Mouse (Mus musculus) heart, embryonic 10.5 days (tissue): ENCODE measurements around the gene Pptc7. TPM values are rescaled to one million over a fixed set of nuclear protein-coding genes. Genes with fewer than 3 reads are reported as not detected.

ENCODE experiments used
- DNase-seq: peaks from one replicate; pipeline ENCODE4 v3.0.0-alpha.2; 2017; ENCODE audit warnings: low spot score
- H3K27ac ChIP-seq: fragments of 300-500 bp; sonication (generic); 2 replicates; pipeline ENCODE4 v1.5.1; 2016; ENCODE audit warnings: mild to moderate bottlenecking
- H3K27me3 ChIP-seq: fragments of 300-500 bp; sonication (generic); 2 replicates; pipeline ENCODE4 v1.6.1; 2016; ENCODE audit warnings: mild to moderate bottlenecking; ENCODE audit not compliant: poor library complexity, insufficient read depth, severe bottlenecking
- H3K36me3 ChIP-seq: fragments of 300-500 bp; sonication (generic); 2 replicates; pipeline ENCODE4 v1.6.1; 2016; ENCODE audit warnings: mild to moderate bottlenecking, moderate library complexity
- H3K4me1 ChIP-seq: fragments of 300-500 bp; sonication (generic); 2 replicates; pipeline ENCODE4 v1.6.1; 2016; ENCODE audit warnings: mild to moderate bottlenecking
- H3K4me3 ChIP-seq: fragments of 300-500 bp; sonication (generic); 2 replicates; pipeline ENCODE4 v1.5.1; 2016; ENCODE audit warnings: mild to moderate bottlenecking, moderate library complexity
- H3K9me3 ChIP-seq: fragments of 300-500 bp; sonication (generic); 2 replicates; pipeline ENCODE4 v1.6.1; 2016; ENCODE audit warnings: mild to moderate bottlenecking, moderate library complexity
- WGBS: fragments of 180-500 bp; shearing (Covaris S2); methylation state at CpG from one replicate; pipeline ENCODE4 v1.1.7; 2016; 5-methylcytosine and 5-hydroxymethylcytosine counted together
- polyA plus RNA-seq: library from polyadenylated mRNA; unstranded; fragments of >200 nt; fragmentation: Nextera tagmentation; extraction: Ambion mirVana; gene quantifications from 2 replicates; pipeline ENCODE4 v1.2.1, GENCODE M21; 2016

The Pptc7 gene
- polyA plus RNA-seq, 1 experiment from 2014 or later, result 9.9 TPM

DNA sequence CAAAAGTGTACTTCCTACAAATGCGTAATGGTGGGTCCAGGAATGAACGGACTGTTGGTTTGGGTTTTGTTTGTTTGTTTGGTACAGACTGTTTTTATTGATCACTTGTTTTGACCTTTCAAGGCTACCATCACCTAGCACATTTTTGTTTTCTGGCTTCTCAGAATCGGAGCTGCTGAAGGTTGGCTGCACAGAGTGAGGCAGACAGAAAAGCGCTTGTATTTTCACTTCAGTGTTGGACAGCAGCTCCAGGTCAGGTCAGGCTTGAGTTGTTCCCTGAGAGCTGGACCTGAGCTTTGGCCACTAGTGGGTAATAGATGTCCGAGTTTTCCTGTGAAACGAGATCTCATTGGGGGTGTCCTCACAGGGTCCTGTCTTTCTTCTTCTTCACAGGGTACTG lies 9.0 kb downstream of the Pptc7 start:
- no peaks in the 10 kb centered on the region for H3K9me3 ChIP-seq
- H3K4me1 ChIP-seq, result peaks cover 51% of the 10 kb centered on the region
- H3K36me3 ChIP-seq, result peaks cover 17% of the 10 kb centered on the region
- no peaks in the 10 kb centered on the region for H3K27me3 ChIP-seq
- H3K27ac ChIP-seq, result no peak overlapping the region
- DNase-seq, result no peak
- 68% methylated on average over 6 of the region's 6 CpGs for WGBS
- H3K4me3 ChIP-seq, result no peak overlapping the region

DNA sequence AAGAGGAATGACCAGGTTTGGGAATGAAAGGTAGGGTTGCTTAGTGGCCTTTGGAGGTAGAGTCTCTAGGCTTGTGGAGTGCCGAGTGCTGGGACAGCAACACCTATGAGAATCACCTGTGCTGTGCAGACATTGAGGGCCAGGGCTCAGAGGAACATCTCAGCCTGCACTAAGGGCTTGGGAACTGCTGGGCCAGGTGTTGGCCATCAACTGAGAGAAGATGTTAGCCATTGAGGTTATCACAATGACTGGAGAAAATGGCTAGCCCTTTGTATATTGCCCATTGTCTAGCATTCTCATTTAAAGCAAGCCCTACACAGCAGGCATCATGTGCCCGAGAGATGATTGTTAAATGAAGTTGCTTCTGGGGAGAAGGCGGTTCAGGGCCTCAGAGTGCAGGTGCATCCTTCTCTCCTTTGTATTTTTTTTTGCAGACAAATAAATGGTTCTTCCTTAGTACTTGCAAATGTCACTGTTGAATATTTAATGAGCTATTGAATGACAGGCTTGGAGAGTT lies 10.1 kb downstream of the Pptc7 start:
- Histone ChIP-seq H3K4me3 (no peak overlapping the region), H3K27ac (0 out of 2 replicates have a peak overlapping the region, but pooled peaks have one; percentile 5), H3K36me3 (peaks cover 8% of the 10 kb centered on the region), H3K27me3 (no peaks in the 10 kb centered on the region), H3K4me1 (peaks cover 57% of the 10 kb centered on the region), H3K9me3 (no peaks in the 10 kb centered on the region)
- 86% methylated on average over 3 of the region's 3 CpGs for WGBS
- no peak for DNase-seq

DNA sequence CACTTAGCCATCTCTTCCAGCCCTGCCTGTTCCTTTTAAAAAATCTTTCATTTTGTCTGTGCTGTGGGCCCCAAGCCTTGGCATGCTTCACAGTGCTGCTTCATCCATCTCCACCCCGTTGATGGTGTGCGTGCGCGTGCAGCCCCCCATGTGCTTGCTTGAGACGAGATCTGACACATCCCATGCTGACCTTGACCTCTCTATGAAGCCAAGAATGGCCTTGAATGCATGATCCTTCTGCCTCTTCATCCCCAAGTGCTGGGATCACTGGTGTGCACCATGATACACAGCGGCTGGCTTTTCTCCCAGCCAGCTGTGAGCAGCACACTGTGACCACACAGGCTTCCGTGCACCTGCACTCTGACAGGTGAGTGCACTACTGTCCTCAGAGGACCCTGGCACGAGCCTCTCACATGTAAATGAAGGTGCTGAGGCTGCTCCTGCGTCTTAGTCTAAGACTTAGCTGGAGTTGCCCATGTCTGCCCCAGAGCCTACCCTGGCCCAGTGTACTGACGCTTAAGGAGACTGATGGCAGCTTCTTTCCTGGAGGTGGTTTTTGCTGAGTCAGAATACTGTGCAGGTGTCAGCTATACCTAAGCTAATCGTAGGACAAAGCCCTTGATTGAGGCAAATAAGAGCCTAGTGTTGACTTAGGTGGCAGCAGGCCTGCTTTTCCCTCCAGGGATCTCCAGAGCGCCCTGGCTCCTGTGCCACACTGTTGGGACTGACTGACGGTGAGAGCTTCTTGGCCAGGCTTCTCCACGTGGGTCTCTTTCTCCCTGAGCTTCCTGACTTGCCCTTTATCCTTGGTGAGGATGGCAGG lies 11.2 kb downstream of the Pptc7 start:
- 80% methylated on average over 14 of the region's 14 CpGs for WGBS
- no peak overlapping the region for H3K4me3 ChIP-seq

DNA sequence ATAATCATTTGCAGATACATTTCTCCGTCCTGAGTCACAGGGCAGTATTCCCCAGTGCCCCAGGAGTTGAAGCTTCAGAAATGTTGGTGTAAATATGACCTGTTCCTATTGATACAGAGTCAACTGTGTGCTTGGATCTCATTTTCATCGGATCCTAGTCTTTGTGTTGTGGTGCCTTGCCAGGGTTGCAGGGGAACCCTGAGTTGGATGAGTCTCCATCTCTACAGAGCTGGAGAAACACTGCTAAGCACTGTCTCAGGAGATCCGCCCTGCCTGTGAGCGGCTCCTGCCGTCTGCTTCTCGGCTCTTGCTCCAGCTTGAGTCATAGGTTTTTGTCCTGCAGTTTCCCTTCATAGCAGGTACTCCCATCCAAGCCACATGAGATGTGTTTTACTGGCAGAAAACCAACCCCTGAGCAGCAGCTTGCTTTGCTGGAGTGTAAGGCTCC lies 15.9 kb downstream of the Pptc7 start:
- Histone ChIP-seq H3K27ac (no peak overlapping the region), H3K9me3 (no peaks in the 10 kb centered on the region), H3K27me3 (no peaks in the 10 kb centered on the region), H3K4me1 (peaks cover 47% of the 10 kb centered on the region), H3K36me3 (peaks cover 15% of the 10 kb centered on the region), H3K4me3 (no peak overlapping the region)
- DNase-seq, result no peak
- 86% methylated on average over 6 of the region's 6 CpGs for WGBS

More for the DNA sequence above, 11.2 kb downstream of the Pptc7 start:
- Histone ChIP-seq H3K27me3 (no peaks in the 10 kb centered on the region), H3K27ac (no peak overlapping the region), H3K36me3 (peaks cover 11% of the 10 kb centered on the region; the same call in 1 of the 2 replicates), H3K4me1 (peaks cover 57% of the 10 kb centered on the region), H3K9me3 (no peaks in the 10 kb centered on the region)
- DNase-seq, result no peak

DNA sequence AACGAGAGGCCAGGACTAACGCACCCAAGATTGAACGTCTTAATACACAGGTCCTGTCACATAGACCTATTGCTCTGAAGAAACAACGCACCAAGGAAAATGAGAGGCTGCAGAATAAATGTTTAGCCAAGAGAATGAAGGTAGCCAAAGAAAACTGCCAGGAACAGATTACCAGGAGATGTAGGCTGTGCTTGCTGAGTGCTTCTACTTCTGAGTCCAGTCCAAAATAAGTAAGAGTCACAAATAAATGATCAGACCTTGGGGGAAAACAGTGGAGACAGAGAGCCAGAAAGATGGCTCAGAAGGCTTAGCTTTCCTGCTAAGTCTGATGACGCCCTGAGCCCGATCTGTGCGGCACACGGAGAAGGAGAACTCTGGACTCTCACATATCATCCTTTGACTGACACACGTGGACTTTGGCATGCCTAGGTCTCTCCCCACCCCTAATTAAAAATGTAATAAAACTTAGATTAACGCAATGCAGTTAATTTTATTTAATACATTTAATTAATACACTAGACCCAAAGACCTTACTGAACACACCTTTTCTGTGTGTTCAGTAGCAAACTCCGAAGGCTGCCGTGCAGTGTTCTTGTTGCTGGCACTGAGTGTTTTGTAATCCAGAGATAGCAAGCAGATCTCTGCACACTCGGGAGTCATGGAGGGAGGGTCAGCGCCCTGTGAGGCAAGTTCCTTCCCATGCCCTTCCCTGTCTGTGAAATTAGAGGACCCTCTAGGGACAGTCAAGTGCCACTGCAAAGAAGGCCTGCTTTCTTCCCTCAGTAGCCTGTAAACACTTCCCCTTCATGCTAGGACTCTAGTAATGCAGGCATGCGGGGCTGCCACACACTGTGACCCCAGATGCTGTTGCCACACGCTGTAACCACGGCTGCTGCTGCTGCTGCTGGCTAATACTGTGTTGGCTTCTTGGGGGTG lies 18.9 kb downstream of the Pptc7 start:
- no peaks in the 10 kb centered on the region for H3K9me3 ChIP-seq
- WGBS, result 71% methylated on average over 17 of the region's 17 CpGs
- H3K27ac ChIP-seq, result no peak overlapping the region
- DNase-seq, result no peak
- peaks cover 19% of the 10 kb centered on the region for H3K36me3 ChIP-seq
- H3K4me3 ChIP-seq, result no peak overlapping the region
- no peaks in the 10 kb centered on the region for H3K27me3 ChIP-seq
- H3K4me1 ChIP-seq, result peaks cover 40% of the 10 kb centered on the region

DNA sequence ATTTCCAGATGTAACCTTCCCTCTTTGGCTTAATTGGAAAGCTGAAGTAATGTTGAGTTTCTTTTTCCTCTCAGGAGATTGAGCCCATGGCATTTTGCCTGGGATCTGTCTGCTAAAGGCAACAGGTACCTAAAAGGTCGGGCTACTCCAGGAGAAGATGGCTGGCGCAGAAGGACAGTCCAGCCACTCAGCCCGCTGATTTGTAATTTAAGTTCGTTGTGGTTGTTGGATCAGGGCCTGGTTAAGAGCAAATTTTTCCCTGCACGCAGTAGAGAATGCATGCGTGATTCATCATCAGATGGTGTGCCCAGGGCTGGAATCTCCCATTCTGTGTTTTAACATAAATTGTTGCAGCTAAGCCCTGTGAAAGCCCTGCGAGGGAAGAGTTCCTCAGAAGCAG lies 19.8 kb downstream of the Pptc7 start:
- Histone ChIP-seq H3K27ac (no peak overlapping the region), H3K27me3 (no peaks in the 10 kb centered on the region), H3K36me3 (peaks cover 28% of the 10 kb centered on the region), H3K4me3 (no peak overlapping the region), H3K4me1 (peaks cover 34% of the 10 kb centered on the region), H3K9me3 (no peaks in the 10 kb centered on the region)
- DNase-seq, result no peak
- 90% methylated on average over 7 of the region's 7 CpGs for WGBS

DNA sequence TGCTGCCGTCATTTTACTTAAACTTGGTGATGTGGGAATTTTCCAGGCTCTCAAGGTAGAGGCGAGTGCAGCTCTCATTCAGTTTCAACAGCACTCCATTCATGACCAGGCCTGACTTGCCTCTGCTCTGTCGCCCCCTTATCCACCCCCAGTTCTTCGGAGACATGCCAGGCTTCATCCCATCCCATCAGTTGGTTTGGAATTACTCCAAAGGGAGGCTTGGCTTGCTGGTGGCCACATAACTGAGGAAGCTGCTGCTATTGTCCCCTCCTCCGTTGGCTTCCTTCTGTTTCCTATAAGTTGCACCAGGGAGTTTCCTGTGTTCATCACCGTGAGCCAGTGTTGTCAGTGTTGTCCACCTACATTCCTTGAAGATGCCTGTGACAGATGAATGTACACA lies 20.4 kb downstream of the Pptc7 start:
- Histone ChIP-seq H3K27me3 (no peaks in the 10 kb centered on the region), H3K27ac (no peak overlapping the region), H3K36me3 (peaks cover 31% of the 10 kb centered on the region), H3K4me3 (no peak overlapping the region), H3K9me3 (no peaks in the 10 kb centered on the region), H3K4me1 (peaks cover 34% of the 10 kb centered on the region)
- 77% methylated on average over 6 of the region's 6 CpGs for WGBS
- DNase-seq, result no peak

DNA sequence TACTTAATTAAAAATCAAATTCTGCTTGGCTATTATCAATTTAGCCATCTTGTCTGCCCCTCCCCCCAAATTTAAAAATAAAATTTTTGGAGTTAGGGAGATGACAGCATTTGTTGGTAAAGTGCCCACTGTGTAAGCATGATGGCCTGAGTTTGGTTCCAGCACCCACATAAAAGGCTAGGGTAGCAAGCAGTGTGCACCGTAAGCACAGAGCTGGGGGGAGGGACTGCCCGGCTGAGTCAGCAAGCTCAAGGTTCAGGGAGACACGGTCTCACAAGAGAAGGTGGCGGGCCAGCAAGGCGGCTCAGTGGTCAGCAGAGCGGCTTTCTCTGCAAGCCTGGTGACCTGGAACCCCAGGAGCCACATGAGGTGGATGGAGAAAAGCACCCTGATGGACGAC lies 21.3 kb downstream of the Pptc7 start:
- no peak overlapping the region for H3K4me3 ChIP-seq
- WGBS, result 93% methylated on average over 7 of the region's 7 CpGs

DNA sequence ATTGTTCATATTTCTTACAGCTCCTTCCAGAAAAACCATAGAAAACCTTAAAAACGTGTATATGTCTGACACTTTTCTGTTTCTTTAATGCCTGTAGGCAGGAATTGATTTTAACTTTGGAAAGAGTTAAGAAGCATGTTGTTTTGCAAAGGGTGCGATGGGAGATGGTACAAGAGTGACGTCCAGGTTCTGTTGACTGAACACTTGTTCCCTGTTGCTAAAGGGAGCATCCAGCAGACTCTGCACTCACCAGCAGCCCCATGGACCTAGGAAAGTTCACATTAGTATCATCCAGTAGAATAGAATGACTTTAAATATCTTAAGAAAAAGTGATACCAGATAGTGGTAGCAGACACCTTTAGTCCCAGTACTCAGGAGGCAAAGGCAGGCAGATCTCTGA lies 22.4 kb downstream of the Pptc7 start:
- H3K27me3 ChIP-seq, result no peaks in the 10 kb centered on the region
- no peak overlapping the region for H3K4me3 ChIP-seq
- no peak for DNase-seq
- H3K4me1 ChIP-seq, result peaks cover 34% of the 10 kb centered on the region
- H3K36me3 ChIP-seq, result peaks cover 31% of the 10 kb centered on the region
- no peaks in the 10 kb centered on the region for H3K9me3 ChIP-seq
- 80% methylated on average over 3 of the region's 3 CpGs for WGBS
- H3K27ac ChIP-seq, result no peak overlapping the region

More for the DNA sequence above, 21.3 kb downstream of the Pptc7 start:
- no peaks in the 10 kb centered on the region for H3K27me3 ChIP-seq
- DNase-seq, result no peak
- no peaks in the 10 kb centered on the region for H3K9me3 ChIP-seq
- H3K27ac ChIP-seq, result no peak overlapping the region
- peaks cover 26% of the 10 kb centered on the region for H3K36me3 ChIP-seq
- peaks cover 34% of the 10 kb centered on the region for H3K4me1 ChIP-seq

DNA sequence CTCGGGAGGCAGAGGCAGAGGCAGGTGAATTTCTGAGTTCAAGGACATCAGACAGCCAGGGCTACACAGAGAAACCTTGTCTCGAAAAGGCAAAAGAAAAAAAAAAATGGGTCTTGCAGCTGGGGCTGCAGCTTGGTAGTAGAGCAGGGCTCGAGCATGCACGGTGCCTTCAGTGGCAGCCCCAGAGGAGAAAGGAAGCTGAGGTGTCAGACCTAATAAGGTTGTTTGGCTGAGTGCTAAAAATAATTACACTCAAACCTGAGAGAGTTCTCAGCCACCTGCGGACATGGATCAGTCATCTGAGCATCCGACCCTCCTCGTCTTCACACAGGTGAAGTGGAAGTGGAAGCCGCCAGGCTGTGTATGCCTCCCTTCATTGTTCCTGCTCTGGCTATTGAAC lies 26.5 kb downstream of the Pptc7 start:
- Histone ChIP-seq H3K36me3 (peaks cover 60% of the 10 kb centered on the region), H3K4me3 (no peak overlapping the region), H3K27ac (peak overlapping the region; percentile 59; the same call in 1 of the 2 replicates), H3K9me3 (no peaks in the 10 kb centered on the region), H3K4me1 (peaks cover 15% of the 10 kb centered on the region), H3K27me3 (no peaks in the 10 kb centered on the region)
- 64% methylated on average over 8 of the region's 8 CpGs for WGBS
- DNase-seq, result no peak

DNA sequence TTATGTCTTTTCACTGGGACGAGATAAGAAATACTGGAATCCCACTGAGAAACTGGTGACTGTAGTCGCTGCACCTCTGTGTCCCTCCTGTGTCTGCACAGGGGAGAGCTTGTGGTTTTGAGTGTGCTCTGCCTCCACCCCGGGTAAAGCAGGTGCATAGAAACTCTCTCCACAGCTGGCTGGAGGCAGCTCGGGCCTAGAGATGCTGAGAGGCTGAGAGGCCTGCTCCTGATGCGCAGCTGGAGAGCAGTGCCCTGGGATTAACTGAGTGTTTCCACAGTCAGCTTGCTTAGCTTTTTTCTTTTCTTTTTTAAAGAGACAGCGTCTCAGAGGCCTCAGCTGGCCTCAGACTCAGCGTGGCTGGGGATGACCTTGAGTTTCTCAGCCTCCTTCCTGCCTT lies 27.5 kb downstream of the Pptc7 start:
- Histone ChIP-seq H3K27me3 (no peaks in the 10 kb centered on the region), H3K9me3 (no peaks in the 10 kb centered on the region), H3K4me1 (peaks cover 15% of the 10 kb centered on the region), H3K27ac (no peak overlapping the region), H3K36me3 (peaks cover 68% of the 10 kb centered on the region), H3K4me3 (no peak overlapping the region)
- WGBS, result 73% methylated on average over 7 of the region's 7 CpGs
- DNase-seq, result no peak

DNA sequence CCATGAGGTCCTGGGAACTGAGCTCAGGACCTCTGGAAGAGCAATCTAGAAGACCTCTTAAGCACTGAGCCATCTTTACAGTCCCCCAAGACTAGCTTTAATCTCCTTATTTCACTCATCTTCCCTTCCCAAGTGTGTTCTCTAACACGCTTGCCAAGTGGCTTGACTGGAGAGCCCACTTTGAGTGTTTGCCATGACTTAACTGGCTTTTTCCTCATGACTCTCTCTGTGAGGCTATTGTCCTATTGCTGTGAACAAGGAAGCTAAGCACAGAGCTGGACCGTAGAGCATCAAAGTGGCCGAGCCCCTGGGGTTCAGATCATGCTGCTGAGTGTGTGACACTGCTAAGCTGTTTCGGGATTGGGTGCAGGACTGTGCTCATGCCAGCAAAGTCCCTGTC lies 28.2 kb downstream of the Pptc7 start:
- no peak overlapping the region for H3K4me3 ChIP-seq
- H3K36me3 ChIP-seq, result peaks cover 74% of the 10 kb centered on the region
- WGBS, result 94% methylated on average over 4 of the region's 4 CpGs
- no peak for DNase-seq
- no peaks in the 10 kb centered on the region for H3K9me3 ChIP-seq
- no peaks in the 10 kb centered on the region for H3K27me3 ChIP-seq
- H3K4me1 ChIP-seq, result peaks cover 17% of the 10 kb centered on the region
- H3K27ac ChIP-seq, result no peak overlapping the region
